Mouse (Mus musculus): ENCODE data around the gene Igfbp7. TPM values are rescaled to one million over a fixed set of nuclear protein-coding genes. Genes with fewer than 3 reads are reported as not detected.

Gene Igfbp7
- polyA plus RNA-seq, 1 experiment from 2014 or later = 49.8 TPM

GRCm38 (mm10) chr5:77434060-77434459, 26.2 kb upstream of the Igfbp7 start:
- ATAC-seq (ENCODE audit: insufficient number of reproducible peaks, insufficient read depth, low FRiP score, low read depth) = no peak
- Histone ChIP-seq H3K27ac (replicated peaks in 1 of 2; ENCODE audit: control insufficient read depth in 1 of 2, insufficient read depth in 1 of 2, low read depth in 2 of 2, low read length in 2 of 2) (no peak overlapping the region), H3K36me3 (ENCODE audit: control insufficient read depth, insufficient read depth, low read length) (no peaks in the 10 kb centered on the region), H3K9me3 (ENCODE audit: control insufficient read depth, low read length) (no peaks in the 10 kb centered on the region), H3K4me3 (ENCODE audit: control insufficient read depth in 1 of 2, insufficient read depth in 1 of 2, low read depth in 1 of 2, low read length in 2 of 2) (no peak overlapping the region), H3K9ac (ENCODE audit: low read length) (no peak overlapping the region), H3K4me2 (ENCODE audit: low read length) (no peak overlapping the region), H3K4me1 (ENCODE audit: control insufficient read depth in 2 of 2, insufficient read depth in 2 of 2, low read length in 2 of 2) (no peaks in the 10 kb centered on the region), H3K27me3 (ENCODE audit: control insufficient read depth, insufficient read depth, low read length) (no peaks in the 10 kb centered on the region)
- 65% methylated on average over 11 of the region's 11 CpGs for WGBS

- 67% methylated on average over 9 of the region's 9 CpGs for WGBS
- Histone ChIP-seq H3K36me3 (ENCODE audit: control insufficient read depth, insufficient read depth, low read length) (no peaks in the 10 kb centered on the region), H3K4me3 (ENCODE audit: control insufficient read depth in 1 of 2, insufficient read depth in 1 of 2, low read depth in 1 of 2, low read length in 2 of 2) (no peak overlapping the region), H3K27me3 (ENCODE audit: control insufficient read depth, insufficient read depth, low read length) (no peaks in the 10 kb centered on the region), H3K27ac (replicated peaks in 1 of 2; ENCODE audit: control insufficient read depth in 1 of 2, insufficient read depth in 1 of 2, low read depth in 2 of 2, low read length in 2 of 2) (no peak overlapping the region), H3K4me1 (ENCODE audit: control insufficient read depth in 2 of 2, insufficient read depth in 2 of 2, low read length in 2 of 2) (no peaks in the 10 kb centered on the region), H3K9me3 (ENCODE audit: control insufficient read depth, low read length) (no peaks in the 10 kb centered on the region), H3K9ac (ENCODE audit: low read length) (no peak overlapping the region), H3K4me2 (ENCODE audit: low read length) (no peak overlapping the region)
- ATAC-seq (ENCODE audit: insufficient number of reproducible peaks, insufficient read depth, low FRiP score, low read depth) = no peak
Observed at GRCm38 (mm10) chr5:77433561-77433960, 25.7 kb upstream of the Igfbp7 start.

GRCm38 (mm10) chr5:77433119-77433518, 25.3 kb upstream of the Igfbp7 start:
- Histone ChIP-seq H3K27me3 (ENCODE audit: control insufficient read depth, insufficient read depth, low read length) (no peaks in the 10 kb centered on the region), H3K27ac (replicated peaks in 1 of 2; ENCODE audit: control insufficient read depth in 1 of 2, insufficient read depth in 1 of 2, low read depth in 2 of 2, low read length in 2 of 2) (no peak overlapping the region), H3K4me3 (ENCODE audit: control insufficient read depth in 1 of 2, insufficient read depth in 1 of 2, low read depth in 1 of 2, low read length in 2 of 2) (no peak overlapping the region), H3K4me1 (ENCODE audit: control insufficient read depth in 2 of 2, insufficient read depth in 2 of 2, low read length in 2 of 2) (no peaks in the 10 kb centered on the region), H3K9me3 (ENCODE audit: control insufficient read depth, low read length) (no peaks in the 10 kb centered on the region), H3K9ac (ENCODE audit: low read length) (no peak overlapping the region), H3K4me2 (ENCODE audit: low read length) (no peak overlapping the region), H3K36me3 (ENCODE audit: control insufficient read depth, insufficient read depth, low read length) (no peaks in the 10 kb centered on the region)
- 51% methylated on average over 3 of the region's 3 CpGs for WGBS
- ATAC-seq (ENCODE audit: insufficient number of reproducible peaks, insufficient read depth, low FRiP score, low read depth) = no peak

GRCm38 (mm10) chr5:77432446-77432845, 24.6 kb upstream of the Igfbp7 start:
- Histone ChIP-seq H3K27ac (replicated peaks in 1 of 2; ENCODE audit: control insufficient read depth in 1 of 2, insufficient read depth in 1 of 2, low read depth in 2 of 2, low read length in 2 of 2) (no peak overlapping the region), H3K9me3 (ENCODE audit: control insufficient read depth, low read length) (no peaks in the 10 kb centered on the region), H3K4me1 (ENCODE audit: control insufficient read depth in 2 of 2, insufficient read depth in 2 of 2, low read length in 2 of 2) (no peaks in the 10 kb centered on the region), H3K4me3 (ENCODE audit: control insufficient read depth in 1 of 2, insufficient read depth in 1 of 2, low read depth in 1 of 2, low read length in 2 of 2) (no peak overlapping the region), H3K27me3 (ENCODE audit: control insufficient read depth, insufficient read depth, low read length) (no peaks in the 10 kb centered on the region), H3K9ac (ENCODE audit: low read length) (no peak overlapping the region), H3K4me2 (ENCODE audit: low read length) (no peak overlapping the region), H3K36me3 (ENCODE audit: control insufficient read depth, insufficient read depth, low read length) (no peaks in the 10 kb centered on the region)
- 77% methylated on average over 2 of the region's 2 CpGs for WGBS
- ATAC-seq (ENCODE audit: insufficient number of reproducible peaks, insufficient read depth, low FRiP score, low read depth) = no peak

GRCm38 (mm10) chr5:77431068-77431467, 23.2 kb upstream of the Igfbp7 start:
- Histone ChIP-seq H3K4me3 (ENCODE audit: control insufficient read depth in 1 of 2, insufficient read depth in 1 of 2, low read depth in 1 of 2, low read length in 2 of 2) (no peak overlapping the region), H3K36me3 (ENCODE audit: control insufficient read depth, insufficient read depth, low read length) (no peaks in the 10 kb centered on the region), H3K9ac (ENCODE audit: low read length) (no peak overlapping the region), H3K27me3 (ENCODE audit: control insufficient read depth, insufficient read depth, low read length) (no peaks in the 10 kb centered on the region), H3K27ac (replicated peaks in 1 of 2; ENCODE audit: control insufficient read depth in 1 of 2, insufficient read depth in 1 of 2, low read depth in 2 of 2, low read length in 2 of 2) (no peak overlapping the region), H3K4me1 (ENCODE audit: control insufficient read depth in 2 of 2, insufficient read depth in 2 of 2, low read length in 2 of 2) (no peaks in the 10 kb centered on the region), H3K9me3 (ENCODE audit: control insufficient read depth, low read length) (no peaks in the 10 kb centered on the region), H3K4me2 (ENCODE audit: low read length) (no peak overlapping the region)
- no peak for ATAC-seq (ENCODE audit: insufficient number of reproducible peaks, insufficient read depth, low FRiP score, low read depth)
- 84% methylated on average over 9 of the region's 9 CpGs for WGBS

GRCm38 (mm10) chr5:77430471-77430870, 22.6 kb upstream of the Igfbp7 start:
- H3K27me3 ChIP-seq (ENCODE audit: control insufficient read depth, insufficient read depth, low read length) = no peaks in the 10 kb centered on the region
- no peak for ATAC-seq (ENCODE audit: insufficient number of reproducible peaks, insufficient read depth, low FRiP score, low read depth)
- no peak overlapping the region for H3K4me2 ChIP-seq (ENCODE audit: low read length)
- 85% methylated on average over 11 of the region's 11 CpGs for WGBS
- H3K9me3 ChIP-seq (ENCODE audit: control insufficient read depth, low read length) = no peaks in the 10 kb centered on the region
- no peaks in the 10 kb centered on the region for H3K4me1 ChIP-seq (ENCODE audit: control insufficient read depth in 2 of 2, insufficient read depth in 2 of 2, low read length in 2 of 2)
- no peaks in the 10 kb centered on the region for H3K36me3 ChIP-seq (ENCODE audit: control insufficient read depth, insufficient read depth, low read length)
- H3K9ac ChIP-seq (ENCODE audit: low read length) = no peak overlapping the region
- no peak overlapping the region for H3K27ac ChIP-seq (replicated peaks in 1 of 2; ENCODE audit: control insufficient read depth in 1 of 2, insufficient read depth in 1 of 2, low read depth in 2 of 2, low read length in 2 of 2)
- H3K4me3 ChIP-seq (ENCODE audit: control insufficient read depth in 1 of 2, insufficient read depth in 1 of 2, low read depth in 1 of 2, low read length in 2 of 2) = no peak overlapping the region

GRCm38 (mm10) chr5:77430049-77430448, 22.2 kb upstream of the Igfbp7 start:
- Histone ChIP-seq H3K36me3 (ENCODE audit: control insufficient read depth, insufficient read depth, low read length) (no peaks in the 10 kb centered on the region), H3K9ac (ENCODE audit: low read length) (no peak overlapping the region), H3K4me2 (ENCODE audit: low read length) (no peak overlapping the region), H3K27ac (replicated peaks in 1 of 2; ENCODE audit: control insufficient read depth in 1 of 2, insufficient read depth in 1 of 2, low read depth in 2 of 2, low read length in 2 of 2) (no peak overlapping the region), H3K4me1 (ENCODE audit: control insufficient read depth in 2 of 2, insufficient read depth in 2 of 2, low read length in 2 of 2) (no peaks in the 10 kb centered on the region), H3K4me3 (ENCODE audit: control insufficient read depth in 1 of 2, insufficient read depth in 1 of 2, low read depth in 1 of 2, low read length in 2 of 2) (no peak overlapping the region), H3K27me3 (ENCODE audit: control insufficient read depth, insufficient read depth, low read length) (no peaks in the 10 kb centered on the region), H3K9me3 (ENCODE audit: control insufficient read depth, low read length) (no peaks in the 10 kb centered on the region)
- no peak for ATAC-seq (ENCODE audit: insufficient number of reproducible peaks, insufficient read depth, low FRiP score, low read depth)
- WGBS = 88% methylated on average over 4 of the region's 4 CpGs

- Histone ChIP-seq H3K27ac (replicated peaks in 1 of 2; ENCODE audit: control insufficient read depth in 1 of 2, insufficient read depth in 1 of 2, low read depth in 2 of 2, low read length in 2 of 2) (no peak overlapping the region), H3K9ac (ENCODE audit: low read length) (no peak overlapping the region), H3K9me3 (ENCODE audit: control insufficient read depth, low read length) (no peaks in the 10 kb centered on the region), H3K4me2 (ENCODE audit: low read length) (no peak overlapping the region), H3K4me3 (ENCODE audit: control insufficient read depth in 1 of 2, insufficient read depth in 1 of 2, low read depth in 1 of 2, low read length in 2 of 2) (no peak overlapping the region), H3K27me3 (ENCODE audit: control insufficient read depth, insufficient read depth, low read length) (no peaks in the 10 kb centered on the region), H3K4me1 (ENCODE audit: control insufficient read depth in 2 of 2, insufficient read depth in 2 of 2, low read length in 2 of 2) (no peaks in the 10 kb centered on the region), H3K36me3 (ENCODE audit: control insufficient read depth, insufficient read depth, low read length) (no peaks in the 10 kb centered on the region)
- no peak for ATAC-seq (ENCODE audit: insufficient number of reproducible peaks, insufficient read depth, low FRiP score, low read depth)
- WGBS = 65% methylated on average over 4 of the region's 4 CpGs
Observed at GRCm38 (mm10) chr5:77428526-77428925, 20.7 kb upstream of the Igfbp7 start.
